Mouse (Mus musculus) myocyte (in vitro differentiated cells): Measurements from ENCODE around the gene Pdcd4. TPM values are rescaled to one million over a fixed set of nuclear protein-coding genes. Genes with fewer than 3 reads are reported as not detected.

Source experiments
- H3K27me3 ChIP-seq: one replicate; pipeline ENCODE4 v1.6.1; 2011; ENCODE audit not compliant: control insufficient read depth, insufficient read depth, insufficient read length
- H3K36me3 ChIP-seq: one replicate; pipeline ENCODE4 v1.6.1; 2011; ENCODE audit not compliant: control insufficient read depth, insufficient read depth
- H3K4me2 ChIP-seq: one replicate; pipeline ENCODE4 v1.6.1; 2011; ENCODE audit warnings: low read depth, control low read depth
- H3K4me3 ChIP-seq: one replicate; pipeline ENCODE4 v1.5.1; 2011; ENCODE audit warnings: mild to moderate bottlenecking, control low read depth, moderate library complexity
- H3K79me2 ChIP-seq: one replicate; pipeline ENCODE4 v1.6.1; 2011; ENCODE audit not compliant: control insufficient read depth, insufficient read depth
- H3ac ChIP-seq: one replicate; pipeline ENCODE4 v1.6.1; 2011; ENCODE audit not compliant: control insufficient read depth, insufficient read length
- CEBPB ChIP-seq: IDR thresholded peaks from 2 replicates; pipeline ENCODE4 v1.6.1; 2011; ENCODE audit warnings: mild to moderate bottlenecking, moderate library complexity; ENCODE audit not compliant: poor library complexity, insufficient read depth, severe bottlenecking
- E2F4 ChIP-seq: IDR thresholded peaks from one replicate; pipeline ENCODE4 v1.6.1; 2011; ENCODE audit warnings: mild to moderate bottlenecking, control low read depth, moderate library complexity; ENCODE audit not compliant: insufficient read depth
- MAX ChIP-seq: IDR thresholded peaks from one replicate; pipeline ENCODE4 v1.6.1; 2011; ENCODE audit warnings: low read depth, mild to moderate bottlenecking, control low read depth
- MYOD1 ChIP-seq, 3 experiments: IDR thresholded peaks; one replicate each; pipeline ENCODE4 v1.6.1; 2011; ENCODE audit warnings: control low read depth in 2 of 3, low read depth in 2 of 3, mild to moderate bottlenecking in 2 of 3, moderate library complexity in 1 of 3; ENCODE audit not compliant: insufficient read length in 2 of 3, control insufficient read depth in 1 of 3
- MYOG ChIP-seq, 3 experiments: IDR thresholded peaks; one replicate each; pipeline ENCODE4 v1.6.1; 2011; ENCODE audit warnings: control low read depth in 2 of 3, low read depth in 2 of 3, mild to moderate bottlenecking in 2 of 3; ENCODE audit not compliant: insufficient read length in 2 of 3, control insufficient read depth in 1 of 3, insufficient read depth in 1 of 3
- POLR2A ChIP-seq: IDR thresholded peaks from one replicate; pipeline ENCODE4 v1.6.1; 2011; ENCODE audit warnings: low read depth, mild to moderate bottlenecking, control low read depth, moderate library complexity; ENCODE audit not compliant: insufficient read length
- POLR2AphosphoS2 ChIP-seq: IDR thresholded peaks from one replicate; pipeline ENCODE4 v1.6.1; 2011; ENCODE audit warnings: low read depth, control low read depth; ENCODE audit not compliant: insufficient read length
- REST ChIP-seq: IDR thresholded peaks from one replicate; pipeline ENCODE4 v1.6.1; 2011; ENCODE audit warnings: mild to moderate bottlenecking, control low read depth, moderate library complexity; ENCODE audit not compliant: insufficient read depth, insufficient read length
- SRF ChIP-seq: IDR thresholded peaks from one replicate; pipeline ENCODE4 v1.6.1; 2011; ENCODE audit warnings: low read depth; ENCODE audit not compliant: control insufficient read depth, insufficient read length
- TCF12 ChIP-seq: IDR thresholded peaks from one replicate; pipeline ENCODE4 v1.6.1; 2011; ENCODE audit warnings: mild to moderate bottlenecking, control low read depth; ENCODE audit not compliant: poor library complexity, insufficient read depth, severe bottlenecking
- TCF3 ChIP-seq: IDR thresholded peaks from one replicate; pipeline ENCODE4 v1.6.1; 2011; ENCODE audit warnings: low read depth, control low read depth; ENCODE audit not compliant: insufficient read length
- USF1 ChIP-seq: IDR thresholded peaks from one replicate; pipeline ENCODE4 v1.6.1; 2011; ENCODE audit warnings: low read depth, mild to moderate bottlenecking, control low read depth, moderate library complexity
- polyA plus RNA-seq: library from polyadenylated mRNA; unstranded; fragments of >200 nt; fragmentation: generic; extraction: Trizol; gene quantifications from one replicate; pipeline ENCODE4 v1.2.1, GENCODE M21; 2012; ENCODE audit warnings: missing spikeins

The Pdcd4 gene
- polyA plus RNA-seq, 1 experiment = 8.4 TPM

DNA sequence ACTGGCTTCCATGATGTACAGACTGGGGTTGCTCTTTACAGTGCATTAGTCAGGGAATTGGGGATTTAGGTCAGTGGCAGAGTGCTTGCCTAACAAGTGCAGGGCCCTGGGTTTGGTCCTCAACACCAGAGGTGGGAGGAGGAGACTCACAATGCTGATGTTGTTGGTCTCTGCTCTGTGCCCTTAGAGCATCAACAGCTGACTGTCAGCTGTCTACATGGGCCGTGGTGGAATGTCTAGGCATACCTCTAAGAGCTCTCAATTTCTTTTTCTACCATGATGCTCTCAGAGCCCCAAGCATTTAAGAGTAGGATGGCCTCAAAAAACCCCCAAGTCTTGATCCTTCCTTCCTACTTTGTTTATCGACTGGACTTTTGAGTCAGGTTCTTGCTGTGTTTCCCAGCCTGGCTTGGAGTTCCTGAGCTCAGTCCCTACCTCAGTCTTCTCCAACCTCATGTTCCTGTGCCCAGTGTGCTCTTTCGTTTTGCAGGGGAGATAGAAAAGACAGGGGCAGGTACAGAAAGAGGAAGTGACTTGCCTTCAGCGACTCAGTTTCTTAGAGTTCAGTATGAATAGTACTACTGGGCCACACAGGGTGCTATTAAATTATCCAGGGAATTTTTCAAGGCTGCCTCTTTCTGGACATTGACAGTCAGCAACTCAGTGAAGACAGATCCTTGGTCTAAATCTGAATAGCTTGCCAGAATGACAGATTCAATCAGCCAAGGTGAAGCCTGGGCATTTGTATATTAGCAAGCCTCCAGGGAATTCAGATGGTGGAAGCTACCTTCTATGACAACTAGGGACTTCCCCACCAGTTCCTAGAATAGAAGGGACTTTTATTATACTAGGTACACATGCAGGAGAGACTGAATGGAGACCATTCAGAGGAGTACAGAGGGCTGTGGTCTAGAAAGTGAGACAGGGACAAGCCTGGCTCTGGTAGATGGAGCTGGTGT is 22.3 kb upstream of the Pdcd4 start:
- Histone ChIP-seq H3K79me2 (no peaks in the 10 kb centered on the region), H3ac (no peak overlapping the region), H3K36me3 (peaks cover 16% of the 10 kb centered on the region), H3K27me3 (no peaks in the 10 kb centered on the region), H3K4me2 (no peak overlapping the region), H3K4me3 (no peak overlapping the region)
- TF ChIP-seq SRF (no peak), TCF12 (no peak), POLR2AphosphoS2 (peak; percentile 38), MYOD1 (IDR thresholded peaks at IDR 0.05; ENCODE audit: control insufficient read depth in 1 of 3, insufficient read length in 2 of 3, low read depth in 2 of 3) (peak in 2 of 3 experiments; percentile 26 to 79), MYOG (IDR thresholded peaks at IDR 0.05; ENCODE audit: control insufficient read depth in 1 of 3, insufficient read depth in 1 of 3, insufficient read length in 2 of 3, low read depth in 2 of 3) (peak in 2 of 3 experiments; percentile 40 to 79), USF1 (no peak), REST (no peak), POLR2A (no peak), E2F4 (no peak), MAX (no peak), TCF3 (peak; percentile 24), CEBPB (no peak)

DNA sequence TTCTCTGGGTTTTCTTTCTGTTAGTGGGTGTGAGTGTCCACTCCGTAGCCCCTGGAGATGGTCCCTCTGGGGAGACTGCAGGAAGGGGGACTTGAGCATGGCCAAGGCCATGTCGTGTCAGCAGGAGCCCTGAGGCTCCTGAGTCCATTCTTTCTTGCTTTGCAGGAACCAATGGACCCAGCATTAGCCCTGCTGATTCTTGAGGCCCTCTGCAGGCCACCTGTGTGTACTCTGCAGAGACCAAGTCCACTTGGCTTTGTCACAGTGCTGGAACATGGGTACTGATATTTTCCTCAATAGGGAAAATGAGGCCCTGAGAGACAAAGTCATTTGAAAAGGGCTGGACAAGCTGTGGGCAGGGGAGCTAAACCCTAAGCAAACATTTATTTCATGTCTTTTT is 21.5 kb upstream of the Pdcd4 start:
- H3ac ChIP-seq = no peak overlapping the region
- H3K36me3 ChIP-seq = peaks cover 7% of the 10 kb centered on the region
- TF ChIP-seq MAX (no peak), POLR2AphosphoS2 (no peak), CEBPB (no peak), E2F4 (no peak), MYOD1 (IDR thresholded peaks at IDR 0.05; ENCODE audit: control insufficient read depth in 1 of 3, insufficient read length in 2 of 3, low read depth in 2 of 3) (no peak), POLR2A (no peak), REST (no peak), MYOG (IDR thresholded peaks at IDR 0.05; ENCODE audit: control insufficient read depth in 1 of 3, insufficient read depth in 1 of 3, insufficient read length in 2 of 3, low read depth in 2 of 3) (no peak), TCF3 (no peak), TCF12 (no peak), SRF (no peak), USF1 (no peak)
- no peak overlapping the region for H3K4me3 ChIP-seq
- no peaks in the 10 kb centered on the region for H3K79me2 ChIP-seq
- no peak overlapping the region for H3K4me2 ChIP-seq
- no peaks in the 10 kb centered on the region for H3K27me3 ChIP-seq

DNA sequence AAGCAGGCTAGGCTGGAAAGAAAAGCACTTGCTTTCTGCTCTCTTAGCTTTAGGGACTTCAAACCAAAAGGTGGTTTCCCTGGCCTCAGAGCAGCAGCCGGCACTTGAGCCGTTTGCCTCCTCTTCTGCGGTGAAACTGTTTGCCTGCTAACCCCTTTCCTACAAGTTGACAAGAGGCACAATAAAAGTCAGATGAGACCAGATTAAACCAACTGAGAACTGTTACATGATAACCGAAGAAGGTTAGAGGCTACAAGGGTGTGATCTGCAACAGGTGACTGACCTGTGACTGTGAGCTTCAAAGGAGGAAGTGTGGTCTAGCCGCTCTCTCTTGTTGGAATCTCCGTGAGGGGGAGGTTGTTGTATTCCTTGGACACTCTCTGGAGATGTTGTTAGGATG is 20.5 kb upstream of the Pdcd4 start:
- no peak overlapping the region for H3K4me2 ChIP-seq
- TF ChIP-seq SRF (no peak), MYOD1 (IDR thresholded peaks at IDR 0.05; ENCODE audit: control insufficient read depth in 1 of 3, insufficient read length in 2 of 3, low read depth in 2 of 3) (no peak), E2F4 (no peak)
- no peaks in the 10 kb centered on the region for H3K79me2 ChIP-seq
- H3K36me3 ChIP-seq = peaks cover 3% of the 10 kb centered on the region
- H3K27me3 ChIP-seq = no peaks in the 10 kb centered on the region
- H3K4me3 ChIP-seq = no peak overlapping the region
- H3ac ChIP-seq = no peak overlapping the region

DNA sequence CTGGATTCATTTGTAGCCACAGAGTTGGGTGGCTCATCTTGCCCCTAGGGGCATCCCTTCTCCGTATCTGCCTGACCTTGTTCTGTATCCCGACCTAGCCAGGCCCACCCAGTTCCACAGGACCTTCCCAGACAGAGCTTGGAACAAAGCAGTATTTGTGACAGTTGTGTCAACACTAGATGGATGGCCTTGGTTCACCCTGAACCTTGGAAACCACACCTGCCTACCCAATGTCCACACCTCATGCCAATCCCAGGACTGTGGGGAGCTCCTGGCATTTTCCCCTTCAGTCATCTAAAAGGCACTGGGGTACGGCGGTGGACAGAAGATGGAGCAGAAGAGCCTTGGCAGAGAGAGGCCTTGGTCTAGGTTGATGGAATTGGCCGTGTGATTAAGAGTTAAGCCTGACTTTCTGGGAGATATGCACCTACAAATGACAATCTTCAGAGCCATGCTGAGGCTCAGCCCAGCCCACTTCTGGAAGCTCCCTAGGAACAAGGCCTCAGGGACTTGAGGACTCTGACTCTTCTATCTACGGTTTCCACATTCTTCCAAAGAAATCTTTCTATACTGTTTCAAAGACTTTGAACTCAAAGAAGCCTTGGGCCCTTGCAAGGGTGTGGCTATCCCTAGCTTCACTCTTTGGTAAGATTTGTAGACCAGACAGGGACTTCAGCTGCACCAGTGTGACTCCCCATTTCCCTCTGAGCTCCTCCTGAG is 18.9 kb upstream of the Pdcd4 start:
- Histone ChIP-seq H3K4me3 (no peak overlapping the region), H3K4me2 (no peak overlapping the region), H3K36me3 (peaks cover 3% of the 10 kb centered on the region), H3ac (no peak overlapping the region), H3K79me2 (no peaks in the 10 kb centered on the region), H3K27me3 (no peaks in the 10 kb centered on the region)
- TF ChIP-seq POLR2AphosphoS2 = peak; percentile 0
- TF ChIP-seq CEBPB = no peak

DNA sequence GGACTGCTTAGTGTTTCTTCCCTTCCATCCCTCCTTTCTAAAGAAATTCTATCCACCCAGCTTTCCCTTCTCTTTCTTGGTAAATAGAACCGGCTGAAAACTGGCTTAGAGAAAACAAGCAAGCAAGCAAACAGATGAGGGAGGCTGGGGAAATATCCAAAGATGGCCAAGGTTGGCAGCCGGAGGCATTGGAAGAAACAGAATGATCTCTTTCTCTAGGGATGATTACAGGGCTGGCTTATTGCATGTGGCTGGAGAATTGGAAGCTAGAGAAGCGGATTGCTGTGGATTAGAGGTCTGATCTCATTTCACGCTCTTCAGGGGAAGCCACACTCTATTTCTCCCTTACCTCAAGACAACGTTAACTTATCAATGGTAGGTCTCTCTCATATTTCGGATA is 16.8 kb upstream of the Pdcd4 start:
- H3K36me3 ChIP-seq = no peaks in the 10 kb centered on the region

More for the DNA sequence above, 16.8 kb upstream of the Pdcd4 start:
- no peak overlapping the region for H3K4me3 ChIP-seq
- H3K27me3 ChIP-seq = no peaks in the 10 kb centered on the region
- no peaks in the 10 kb centered on the region for H3K79me2 ChIP-seq
- no peak overlapping the region for H3ac ChIP-seq
- TF ChIP-seq TCF3 (no peak), POLR2AphosphoS2 (no peak), MYOD1 (IDR thresholded peaks at IDR 0.05; ENCODE audit: control insufficient read depth in 1 of 3, insufficient read length in 2 of 3, low read depth in 2 of 3) (no peak), MAX (no peak), USF1 (no peak), SRF (no peak), POLR2A (no peak)
- no peak overlapping the region for H3K4me2 ChIP-seq
